Mouse (Mus musculus) heart, postnatal 0 days (tissue): ENCODE measurements around the gene Zcchc4. TPM values are rescaled to one million over a fixed set of nuclear protein-coding genes. Genes with fewer than 3 reads are reported as not detected.

Experiments
- ATAC-seq: fragments of 200-750 bp; cut with Nextera tagmentation; 2 replicates; pipeline ENCODE4 v1.8.0; 2017; ENCODE audit warnings: low read depth, moderate number of reproducible peaks, moderate library complexity; ENCODE audit not compliant: insufficient read depth
- DNase-seq: peaks from one replicate; pipeline ENCODE4 v3.0.0-alpha.2; 2016; ENCODE audit warnings: low spot score
- H3K27ac ChIP-seq: fragments of 300-500 bp; sonication (generic); 2 replicates; pipeline ENCODE4 v1.5.1; 2014; ENCODE audit warnings: low read depth, mild to moderate bottlenecking
- H3K27me3 ChIP-seq: fragments of 300-500 bp; sonication (generic); 2 replicates; pipeline ENCODE4 v1.6.1; 2014; ENCODE audit warnings: low read length, mixed read lengths; ENCODE audit not compliant: control insufficient read depth, insufficient read depth
- H3K36me3 ChIP-seq: fragments of 300-500 bp; sonication (generic); replicated peaks from 2 replicates; pipeline ENCODE4 v1.6.1; 2014; ENCODE audit warnings: low read length, mixed read lengths; ENCODE audit not compliant: control insufficient read depth, insufficient read depth
- H3K4me1 ChIP-seq: fragments of 300-500 bp; sonication (generic); 2 replicates; pipeline ENCODE4 v1.6.1; 2014; ENCODE audit warnings: antibody characterized with exemption; ENCODE audit not compliant: control insufficient read depth, insufficient read depth
- H3K4me2 ChIP-seq: fragments of 300-500 bp; sonication (generic); 2 replicates; pipeline ENCODE4 v1.6.1; 2014; ENCODE audit warnings: low read depth, mild to moderate bottlenecking, low read length, moderate library complexity
- H3K4me3 ChIP-seq: fragments of 300-500 bp; sonication (generic); 2 replicates; pipeline ENCODE4 v1.5.1; 2014; ENCODE audit warnings: low read depth, low read length
- H3K9ac ChIP-seq: fragments of 300-500 bp; sonication (generic); replicated peaks from 2 replicates; pipeline ENCODE4 v1.6.1; 2014; ENCODE audit warnings: low read depth, low read length, mixed read lengths
- H3K9me3 ChIP-seq: fragments of 300-500 bp; sonication (generic); replicated peaks from 2 replicates; pipeline ENCODE4 v1.6.1; 2016; ENCODE audit warnings: low read length; ENCODE audit not compliant: control insufficient read depth
- CTCF ChIP-seq: IDR thresholded peaks from 2 replicates; pipeline ENCODE4 v1.5.1; 2016; ENCODE audit warnings: antibody characterized with exemption, control low read depth, low read depth
- EP300 ChIP-seq: IDR thresholded peaks from 2 replicates; pipeline ENCODE4 v1.6.1; 2016; ENCODE audit warnings: antibody characterized with exemption, low read depth
- WGBS: fragments of 180-500 bp; shearing (Covaris S2); extraction: QIAGEN DNeasy Blood & Tissue Kit; methylation state at CpG from one replicate; pipeline ENCODE4 v1.1.7; 2014; 5-methylcytosine and 5-hydroxymethylcytosine counted together
- polyA plus RNA-seq: library from polyadenylated mRNA; unstranded; fragments of >200 nt; fragmentation: Nextera tagmentation; extraction: Ambion mirVana; gene quantifications from 2 replicates; pipeline ENCODE4 v1.2.1, GENCODE M21; 2015
- total RNA-seq: library from RNA; depleted of rRNA; stranded (reverse); fragments of >200 nt; gene quantifications from 2 replicates; pipeline ENCODE4 v1.2.3, GENCODE M21; 2014; ENCODE audit warnings: low replicate concordance; rRNA removed

Zcchc4 gene
- total and polyA plus RNA-seq, 2 experiments from 2014 or later = 7.4 to 7.8 TPM

DNA sequence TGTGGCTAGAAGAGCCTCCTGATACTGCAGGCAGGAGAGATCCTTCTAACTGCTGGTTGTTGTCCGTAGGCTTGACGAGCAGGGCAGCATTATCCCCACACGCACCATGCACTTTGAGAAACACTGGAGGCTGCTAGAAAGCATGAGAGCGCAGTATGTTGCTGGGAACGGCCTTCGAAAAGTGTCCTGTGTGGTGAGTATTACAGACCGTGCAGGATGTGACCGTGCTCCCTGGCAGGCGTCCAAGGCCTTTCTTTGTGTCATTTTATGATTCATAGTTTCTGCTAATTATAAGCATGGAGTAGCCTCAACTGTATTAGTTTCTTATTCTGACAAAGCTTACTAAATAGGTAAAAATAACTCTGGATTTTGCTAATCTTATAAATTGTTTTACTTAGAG, 90.6 kb downstream of the Zcchc4 start:
- H3K4me2 ChIP-seq = no peak overlapping the region
- WGBS = 24% methylated on average over 9 of the region's 9 CpGs
- peak overlapping the region; percentile 60 for H3K27ac ChIP-seq
- H3K36me3 ChIP-seq = peaks cover 67% of the 10 kb centered on the region
- ATAC-seq (peak; percentile 69), DNase-seq (peak; percentile 19)
- TF ChIP-seq EP300 (no peak), CTCF (no peak)
- H3K9ac ChIP-seq = no peak overlapping the region; the same call in 1 of the 2 replicates
- H3K9me3 ChIP-seq = no peaks in the 10 kb centered on the region
- H3K27me3 ChIP-seq = no peaks in the 10 kb centered on the region
- no peak overlapping the region for H3K4me3 ChIP-seq
- H3K4me1 ChIP-seq = no peaks in the 10 kb centered on the region; the same call in 1 of the 2 replicates

GRCm38 (mm10) chr5:52866361-52867155, 91.3 kb downstream of the Zcchc4 start:
- TF ChIP-seq EP300 (no peak), CTCF (no peak)
- 75% methylated on average over 18 of the region's 18 CpGs for WGBS
- Histone ChIP-seq H3K27ac (peak overlapping the region; percentile 60), H3K27me3 (no peaks in the 10 kb centered on the region), H3K36me3 (peaks cover 60% of the 10 kb centered on the region), H3K4me1 (no peaks in the 10 kb centered on the region; the same call in 1 of the 2 replicates), H3K4me3 (no peak overlapping the region), H3K9me3 (no peaks in the 10 kb centered on the region), H3K9ac (no peak overlapping the region), H3K4me2 (no peak overlapping the region)
- ATAC-seq (no peak), DNase-seq (no peak)

DNA sequence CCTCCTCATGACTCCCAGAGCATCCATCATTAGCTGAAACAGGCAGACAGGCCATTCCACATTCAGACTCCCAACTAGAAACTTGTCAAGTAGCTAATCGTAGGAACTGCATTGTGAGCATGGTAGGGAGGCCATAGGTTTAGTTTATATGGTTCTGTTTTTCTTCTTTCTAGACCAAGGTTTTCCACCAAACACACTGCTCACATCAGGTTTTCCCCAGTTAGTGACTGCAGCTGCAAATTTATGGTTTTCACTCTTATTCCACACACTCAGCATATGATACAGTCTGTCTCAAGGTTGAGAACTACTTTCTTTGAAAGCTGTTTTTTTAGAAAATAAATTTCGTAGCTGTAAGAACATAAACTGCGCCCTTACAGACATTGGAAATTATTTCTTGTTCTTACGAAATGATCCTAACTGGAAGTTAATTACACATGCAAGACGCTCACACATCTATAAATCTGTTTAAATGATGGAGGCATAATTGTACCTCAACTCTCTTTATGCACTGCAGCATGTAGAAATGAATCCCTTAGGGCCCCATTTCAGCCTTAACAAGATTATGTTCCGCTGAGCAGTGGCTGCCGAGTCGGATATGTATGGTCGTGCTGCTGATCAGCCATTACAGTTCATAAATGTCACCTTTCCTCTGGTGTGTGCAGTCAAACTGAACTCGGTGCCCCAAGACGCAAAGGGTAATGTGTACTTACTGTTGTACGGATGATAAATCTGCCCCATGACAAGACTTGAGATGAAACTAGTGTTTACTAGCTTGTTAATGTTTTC, 93.9 kb downstream of the Zcchc4 start:
- no peak overlapping the region for H3K9ac ChIP-seq
- no peak overlapping the region for H3K27ac ChIP-seq
- no peaks in the 10 kb centered on the region for H3K27me3 ChIP-seq
- no peak for ATAC-seq
- no peak overlapping the region for H3K4me2 ChIP-seq
- peaks cover 39% of the 10 kb centered on the region for H3K36me3 ChIP-seq
- H3K9me3 ChIP-seq = no peaks in the 10 kb centered on the region
- no peak for DNase-seq
- H3K4me3 ChIP-seq = no peak overlapping the region
- H3K4me1 ChIP-seq = no peaks in the 10 kb centered on the region; the same call in 1 of the 2 replicates
- 84% methylated on average over 12 of the region's 12 CpGs for WGBS
- TF ChIP-seq EP300 (no peak), CTCF (no peak)

- no peak for DNase-seq
- TF ChIP-seq EP300 (no peak), CTCF (no peak)
These were observed 96.3 kb downstream of the Zcchc4 start for GRCm38 (mm10) chr5:52871461-52871860.

DNA sequence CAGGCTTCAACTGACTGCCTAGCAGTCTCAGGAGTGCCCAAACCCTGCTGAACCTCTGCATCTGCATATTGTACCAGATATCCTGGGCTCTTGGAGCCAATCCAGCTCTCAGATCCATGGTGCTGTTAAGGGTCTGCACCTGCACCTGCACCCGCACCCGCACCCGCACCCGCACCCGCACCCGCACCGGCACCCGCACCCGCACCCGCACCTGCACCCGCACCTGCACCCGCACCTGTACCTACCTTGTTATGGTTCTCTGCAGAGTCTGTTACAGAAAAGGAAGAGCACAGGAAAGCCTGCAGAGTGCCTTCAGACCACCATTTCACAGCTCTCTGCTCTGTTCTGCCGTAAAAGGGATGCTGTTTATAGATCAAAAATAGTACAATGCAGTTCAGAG, 96.8 kb downstream of the Zcchc4 start:
- DNase-seq (no peak), ATAC-seq (no peak)
- Histone ChIP-seq H3K36me3 (peaks cover 20% of the 10 kb centered on the region), H3K27ac (no peak overlapping the region), H3K9ac (no peak overlapping the region), H3K9me3 (no peaks in the 10 kb centered on the region), H3K4me3 (no peak overlapping the region), H3K27me3 (no peaks in the 10 kb centered on the region), H3K4me1 (no peaks in the 10 kb centered on the region), H3K4me2 (no peak overlapping the region)
- 82% methylated on average over 13 of the region's 13 CpGs for WGBS
- TF ChIP-seq CTCF = no peak
- no peak for TF ChIP-seq EP300

More at GRCm38 (mm10) chr5:52871461-52871860, 96.3 kb downstream of the Zcchc4 start:
- Histone ChIP-seq H3K9me3 (no peaks in the 10 kb centered on the region), H3K4me1 (no peaks in the 10 kb centered on the region), H3K27ac (no peak overlapping the region), H3K36me3 (peaks cover 24% of the 10 kb centered on the region), H3K4me2 (no peak overlapping the region), H3K4me3 (no peak overlapping the region), H3K27me3 (no peaks in the 10 kb centered on the region), H3K9ac (no peak overlapping the region)
- ATAC-seq = no peak
- WGBS = 25% methylated on average over 1 of the region's 1 CpGs

Other genes with a start within 250 kb of the Zcchc4 start
- 0.88 and 2.8 TPM in 2 replicates for gene Lgi2, start 208.9 kb upstream of the Zcchc4 start, total RNA-seq
- gene Lgi2, start 208.9 kb upstream of the Zcchc4 start, polyA plus RNA-seq = 0.63 and 0.69 TPM in 2 replicates
- 6.5 and 6.9 TPM in 2 replicates for gene Sepsecs, start 105.7 kb upstream of the Zcchc4 start, total RNA-seq
- gene Sepsecs, start 105.7 kb upstream of the Zcchc4 start, polyA plus RNA-seq = 4.9 and 5.7 TPM in 2 replicates
- gene Pi4k2b, start 33.8 kb upstream of the Zcchc4 start, total RNA-seq = 1.7 and 16.3 TPM in 2 replicates
- 3.0 and 3.6 TPM in 2 replicates for gene Pi4k2b, start 33.8 kb upstream of the Zcchc4 start, polyA plus RNA-seq
- gene Anapc4, start 58.6 kb downstream of the Zcchc4 start, total RNA-seq = 26.9 and 33.7 TPM in 2 replicates
- 48.7 and 52.5 TPM in 2 replicates for gene Anapc4, start 58.6 kb downstream of the Zcchc4 start, polyA plus RNA-seq